Mouse (Mus musculus) forebrain, embryonic 16.5 days (tissue): ENCODE measurements around the gene Srebf1. TPM values are rescaled to one million over a fixed set of nuclear protein-coding genes. Genes with fewer than 3 reads are reported as not detected.
A peak's percentile ranks its signal among the peaks of the same experiment; 100 is the strongest.

ENCODE experiments used
- ATAC-seq: fragments of 200-750 bp; cut with Nextera tagmentation; 2 replicates; pipeline ENCODE4 v1.8.0; 2017; ENCODE audit warnings: mild to moderate bottlenecking, moderate library complexity
- H3K27ac ChIP-seq: fragments of 300-500 bp; sonication (generic); 2 replicates; pipeline ENCODE4 v1.5.1; 2014; ENCODE audit warnings: low read length, control low read depth
- H3K27me3 ChIP-seq: fragments of 300-500 bp; sonication (generic); replicated peaks from 2 replicates; pipeline ENCODE4 v1.6.1; 2014; ENCODE audit warnings: low read length; ENCODE audit not compliant: control insufficient read depth, insufficient read depth
- H3K36me3 ChIP-seq: fragments of 300-500 bp; sonication (generic); 2 replicates; pipeline ENCODE4 v1.6.1; 2014; ENCODE audit not compliant: control insufficient read depth, insufficient read depth
- H3K4me1 ChIP-seq: fragments of 300-500 bp; sonication (generic); replicated peaks from 2 replicates; pipeline ENCODE4 v1.6.1; 2014; ENCODE audit warnings: low read length; ENCODE audit not compliant: control insufficient read depth, insufficient read depth
- H3K4me2 ChIP-seq: fragments of 300-500 bp; sonication (generic); 2 replicates; pipeline ENCODE4 v1.6.1; 2014; ENCODE audit warnings: mild to moderate bottlenecking, low read length, control low read depth
- H3K4me3 ChIP-seq: fragments of 300-500 bp; sonication (generic); replicated peaks from 2 replicates; pipeline ENCODE4 v1.5.1; 2014; ENCODE audit warnings: mild to moderate bottlenecking, low read length, control low read depth
- H3K9ac ChIP-seq: fragments of 300-500 bp; sonication (generic); replicated peaks from 2 replicates; pipeline ENCODE4 v1.6.1; 2014; ENCODE audit warnings: low read depth, low read length, control low read depth
- H3K9me3 ChIP-seq: fragments of 300-500 bp; sonication (generic); 2 replicates; pipeline ENCODE4 v1.6.1; 2016; ENCODE audit warnings: low read length; ENCODE audit not compliant: control insufficient read depth
- WGBS: fragments of 180-500 bp; shearing (Covaris S2); extraction: QIAGEN DNeasy Blood & Tissue Kit; methylation state at CpG from one replicate; pipeline ENCODE4 v1.1.7; 2014; 5-methylcytosine and 5-hydroxymethylcytosine counted together
- polyA plus RNA-seq: library from polyadenylated mRNA; unstranded; fragments of >200 nt; fragmentation: Nextera tagmentation; extraction: Ambion mirVana; gene quantifications from 2 replicates; pipeline ENCODE4 v1.2.1, GENCODE M21; 2015

Gene Srebf1
- polyA plus RNA-seq, 1 experiment from 2014 or later, result 41.1 TPM

DNA sequence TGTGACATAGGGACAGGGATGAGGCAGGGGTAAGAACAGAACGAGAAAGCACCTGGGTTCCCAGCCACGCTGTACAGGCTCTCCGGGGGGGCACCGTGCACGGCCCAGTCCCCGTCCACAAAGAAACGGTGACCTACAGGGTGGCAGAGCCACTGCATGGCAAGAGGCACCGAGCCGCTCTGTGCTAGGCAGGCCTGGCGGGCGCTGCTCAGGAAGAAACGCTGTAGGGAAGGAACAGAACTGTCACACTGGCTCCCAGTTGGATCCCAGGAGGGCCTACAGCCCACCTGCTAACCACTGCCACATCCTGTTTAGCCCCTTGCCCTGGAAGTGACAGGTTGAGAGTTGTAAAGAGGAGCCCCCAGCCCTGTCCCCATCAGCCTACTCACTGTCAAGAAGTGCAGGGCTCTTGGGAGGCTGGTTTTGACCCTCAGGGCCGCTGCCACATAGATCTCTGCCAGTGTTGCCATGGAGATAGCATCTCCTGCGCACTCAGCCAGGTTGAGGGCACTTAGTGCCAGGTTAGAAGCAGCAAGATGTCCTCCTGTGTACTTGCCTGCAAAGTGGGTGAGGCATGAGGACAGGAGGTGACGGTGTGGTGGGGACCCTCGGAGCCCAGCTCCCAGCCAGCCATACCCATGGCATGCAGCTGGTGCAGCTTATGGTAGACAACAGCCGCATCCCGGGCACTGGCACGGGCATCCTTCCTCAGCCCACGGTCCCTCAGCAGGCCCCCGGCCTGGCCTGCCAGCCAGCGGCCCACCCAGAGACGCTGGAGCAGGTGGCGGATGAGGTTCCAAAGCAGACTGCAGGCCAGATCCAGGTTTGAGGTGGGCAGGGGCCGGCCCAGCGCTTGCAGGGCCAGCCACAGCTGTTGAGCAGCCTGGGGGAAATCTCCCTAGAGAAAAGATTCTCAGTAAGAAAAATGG is 19.4 kb downstream of the Srebf1 start:
- H3K4me3 ChIP-seq, result no peak overlapping the region
- peaks cover 27% of the 10 kb centered on the region for H3K36me3 ChIP-seq

DNA sequence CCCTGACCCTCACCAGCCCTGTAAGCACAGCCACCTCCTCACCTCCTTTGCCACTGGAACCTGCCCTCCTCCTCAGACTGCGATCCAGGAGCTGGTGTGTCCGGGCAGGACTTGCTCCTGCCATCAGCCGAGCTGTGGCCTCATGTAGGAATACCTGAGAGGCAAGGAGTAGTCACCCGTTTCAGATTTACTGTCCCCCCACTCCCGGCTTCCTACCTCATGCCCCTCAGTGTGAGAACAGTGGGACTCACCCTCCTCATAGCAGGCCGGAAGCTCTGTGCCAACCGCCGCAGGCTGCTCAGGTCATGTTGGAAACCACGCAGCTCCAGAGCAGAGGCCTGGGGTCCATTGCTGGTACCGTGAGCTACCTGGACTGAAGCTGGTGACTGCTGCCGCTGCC is 22.0 kb downstream of the Srebf1 start:
- 83% methylated on average over 11 of the region's 11 CpGs for WGBS
- peak overlapping the region; percentile 82 for H3K27ac ChIP-seq
- H3K4me3 ChIP-seq, result no peak overlapping the region
- H3K9ac ChIP-seq, result peak overlapping the region; percentile 54; the same call in 1 of the 2 replicates
- ATAC-seq, result no peak
- H3K4me1 ChIP-seq, result peaks cover 16% of the 10 kb centered on the region
- no peaks in the 10 kb centered on the region for H3K9me3 ChIP-seq
- H3K36me3 ChIP-seq, result peaks cover 27% of the 10 kb centered on the region
- H3K4me2 ChIP-seq, result no peak overlapping the region
- no peaks in the 10 kb centered on the region for H3K27me3 ChIP-seq

More for the DNA sequence above, 19.4 kb downstream of the Srebf1 start:
- Histone ChIP-seq H3K27me3 (no peaks in the 10 kb centered on the region), H3K9me3 (no peaks in the 10 kb centered on the region), H3K4me2 (no peak overlapping the region), H3K9ac (0 out of 2 replicates have a peak overlapping the region, but pooled peaks have one; percentile 17), H3K4me1 (peaks cover 34% of the 10 kb centered on the region), H3K27ac (peak overlapping the region; percentile 18)
- WGBS, result 86% methylated on average over 26 of the region's 26 CpGs
- no peak for ATAC-seq

DNA sequence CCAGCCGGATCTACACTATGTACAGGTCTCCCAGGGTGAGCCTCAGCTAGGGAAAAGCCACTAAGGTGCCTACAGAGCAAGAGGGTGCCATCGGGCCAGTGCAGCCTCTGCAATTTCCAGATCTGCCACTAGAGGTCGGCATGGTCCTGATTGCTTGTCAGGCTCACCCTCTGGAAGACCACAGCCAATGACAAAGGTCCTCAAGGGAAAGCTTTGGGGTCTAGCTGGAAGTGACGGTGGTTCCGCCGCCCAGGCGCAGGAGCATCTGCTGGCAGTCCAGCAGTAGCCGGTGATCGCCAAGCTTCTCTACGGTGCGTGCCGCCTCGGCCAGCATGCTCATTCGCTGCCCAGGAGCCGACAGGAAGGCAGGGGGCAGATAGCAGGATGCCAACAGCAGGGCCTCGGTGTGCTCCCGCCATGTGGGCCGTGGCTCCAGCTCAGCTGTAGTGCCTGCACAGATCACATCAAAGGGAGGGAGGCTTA is 22.6 kb downstream of the Srebf1 start:
- Histone ChIP-seq H3K36me3 (peaks cover 33% of the 10 kb centered on the region), H3K4me1 (peaks cover 16% of the 10 kb centered on the region), H3K9me3 (peaks cover 4% of the 10 kb centered on the region), H3K4me3 (no peak overlapping the region), H3K9ac (peak overlapping the region; percentile 54), H3K27ac (peak overlapping the region; percentile 82), H3K27me3 (no peaks in the 10 kb centered on the region), H3K4me2 (peak overlapping the region; percentile 33)
- WGBS, result 4% methylated on average over 18 of the region's 18 CpGs
- ATAC-seq, result peak; percentile 67

DNA sequence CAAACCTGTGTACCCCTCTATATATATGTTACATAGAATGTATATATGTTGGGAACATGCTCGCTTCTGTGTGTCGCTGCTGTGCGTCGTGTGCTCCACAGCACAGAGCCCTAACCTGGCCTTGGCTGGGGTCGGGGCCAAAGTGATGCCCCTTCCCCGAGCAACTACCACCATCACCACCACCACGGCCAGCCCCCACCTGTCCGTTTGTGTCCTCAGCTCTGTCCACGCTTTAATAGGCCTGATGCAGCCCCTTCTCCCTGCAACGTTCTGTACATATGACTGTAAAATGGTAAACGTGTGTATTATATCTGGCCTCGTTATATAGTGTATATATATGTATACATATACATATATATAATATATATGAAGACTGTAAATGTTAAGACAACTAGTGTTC is 23.7 kb downstream of the Srebf1 start:
- Histone ChIP-seq H3K9ac (no peak overlapping the region), H3K9me3 (peaks cover 5% of the 10 kb centered on the region), H3K4me1 (peaks cover 17% of the 10 kb centered on the region), H3K27me3 (no peaks in the 10 kb centered on the region), H3K4me3 (no peak overlapping the region), H3K36me3 (peaks cover 41% of the 10 kb centered on the region), H3K4me2 (no peak overlapping the region), H3K27ac (no peak overlapping the region; the same call in 1 of the 2 replicates)
- WGBS, result 91% methylated on average over 12 of the region's 12 CpGs
- ATAC-seq, result no peak

DNA sequence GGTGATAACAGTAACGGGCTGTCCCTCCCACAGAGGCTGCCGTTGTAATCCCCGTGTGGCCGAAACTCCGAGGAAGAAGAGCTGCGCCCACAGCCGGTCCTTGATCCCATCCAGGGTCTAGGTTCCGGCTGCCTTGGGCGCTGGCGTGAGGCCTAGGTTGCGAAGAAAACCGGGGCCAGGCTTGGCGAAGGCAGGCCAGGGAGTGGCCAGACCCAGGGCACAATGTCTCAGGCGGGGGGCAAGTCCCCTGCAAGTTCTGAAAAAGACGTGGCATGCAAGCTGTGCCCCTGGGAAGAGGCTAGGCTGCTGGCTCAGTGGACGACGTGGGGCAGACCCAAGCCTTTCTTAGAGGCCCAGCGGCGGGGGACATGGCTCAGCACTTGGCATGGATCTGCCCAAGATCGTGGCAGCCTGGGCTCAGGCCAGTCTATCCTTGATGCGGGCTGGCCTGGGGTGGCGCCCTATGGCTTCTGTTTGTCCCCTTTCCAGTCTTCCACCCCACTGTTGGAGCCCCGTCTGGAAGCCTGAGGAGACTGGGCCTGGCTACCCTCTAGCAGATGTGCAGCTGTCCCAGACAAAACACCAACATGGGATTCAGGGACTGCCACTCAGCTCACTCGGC is 24.3 kb downstream of the Srebf1 start:
- no peaks in the 10 kb centered on the region for H3K27me3 ChIP-seq
- H3K4me2 ChIP-seq, result no peak overlapping the region
- peaks cover 35% of the 10 kb centered on the region for H3K36me3 ChIP-seq
- ATAC-seq, result no peak
- no peak overlapping the region for H3K9ac ChIP-seq
- H3K9me3 ChIP-seq, result peaks cover 5% of the 10 kb centered on the region
- H3K4me1 ChIP-seq, result peaks cover 20% of the 10 kb centered on the region
- 64% methylated on average over 24 of the region's 24 CpGs for WGBS
- no peak overlapping the region for H3K4me3 ChIP-seq
- H3K27ac ChIP-seq, result 0 out of 2 replicates have a peak overlapping the region, but pooled peaks have one; percentile 15

DNA sequence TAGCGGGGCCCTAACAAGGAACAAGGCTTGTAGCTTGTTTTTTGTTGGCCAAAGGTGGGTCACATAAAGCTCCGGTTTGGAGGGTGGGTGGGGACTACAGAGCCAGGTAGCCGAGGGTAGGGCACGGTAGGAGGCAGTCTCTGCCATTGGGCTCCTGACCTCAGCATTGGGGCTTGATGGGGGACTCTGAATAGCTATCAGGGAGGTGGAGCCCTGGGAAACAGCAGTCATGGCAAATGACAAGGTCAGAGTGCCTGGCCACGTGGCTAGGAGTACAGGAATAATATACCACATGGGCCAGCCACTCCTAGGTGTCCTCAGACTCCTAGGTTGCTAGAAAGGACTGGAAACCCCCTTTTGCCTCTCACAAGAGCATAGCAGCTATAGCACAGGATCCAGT is 26.0 kb downstream of the Srebf1 start:
- Histone ChIP-seq H3K9ac (no peak overlapping the region), H3K4me3 (no peak overlapping the region)
- 84% methylated on average over 5 of the region's 5 CpGs for WGBS

DNA sequence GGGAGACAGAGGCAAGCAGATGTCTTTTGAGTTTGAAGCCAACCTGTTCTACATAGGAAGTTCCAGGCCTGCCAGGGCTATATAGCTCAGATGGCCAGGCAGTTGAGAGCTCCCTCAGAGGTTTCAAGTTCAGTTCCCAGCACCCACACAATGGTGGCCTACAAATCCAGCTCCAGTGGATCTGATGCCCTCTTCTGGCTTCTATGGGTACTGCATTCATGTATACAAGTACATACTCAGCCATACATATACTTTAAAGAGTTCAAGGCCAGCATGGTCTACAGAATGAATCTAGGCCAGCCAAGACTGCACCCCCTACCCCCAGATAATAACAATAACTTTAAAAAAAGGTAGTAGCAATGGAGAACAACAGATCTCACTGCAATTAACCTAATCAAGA is 27.3 kb downstream of the Srebf1 start:
- H3K27ac ChIP-seq, result no peak overlapping the region
- no peaks in the 10 kb centered on the region for H3K27me3 ChIP-seq
- peaks cover 27% of the 10 kb centered on the region for H3K36me3 ChIP-seq
- no peak overlapping the region for H3K4me3 ChIP-seq
- H3K9me3 ChIP-seq, result peaks cover 5% of the 10 kb centered on the region
- H3K4me1 ChIP-seq, result peaks cover 12% of the 10 kb centered on the region
- no peak overlapping the region for H3K4me2 ChIP-seq
- ATAC-seq, result no peak
- no peak overlapping the region for H3K9ac ChIP-seq

More for the DNA sequence above, 26.0 kb downstream of the Srebf1 start:
- peaks cover 5% of the 10 kb centered on the region for H3K9me3 ChIP-seq
- H3K27me3 ChIP-seq, result no peaks in the 10 kb centered on the region
- ATAC-seq, result no peak
- H3K27ac ChIP-seq, result no peak overlapping the region
- H3K4me1 ChIP-seq, result peaks cover 16% of the 10 kb centered on the region
- peaks cover 27% of the 10 kb centered on the region for H3K36me3 ChIP-seq
- H3K4me2 ChIP-seq, result no peak overlapping the region

DNA sequence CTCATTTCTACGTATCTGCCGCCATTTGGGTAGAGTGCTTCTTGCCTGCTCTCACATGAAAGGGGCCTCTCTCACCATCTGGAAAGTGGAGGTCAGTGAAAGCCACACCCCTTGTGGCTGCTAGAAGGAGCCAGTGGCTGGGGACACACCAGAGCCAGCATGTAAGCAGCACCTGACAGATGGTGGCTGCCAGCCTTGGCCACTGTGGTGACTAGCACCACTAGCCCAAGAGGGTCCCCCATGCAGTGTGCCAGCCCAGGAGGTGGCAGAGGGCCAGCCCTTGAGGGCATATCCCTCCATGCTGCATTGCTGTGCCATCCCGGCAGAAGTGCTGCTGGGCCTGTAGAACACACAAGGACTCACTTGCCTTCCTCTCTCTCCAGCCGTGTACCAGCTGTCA is 28.8 kb downstream of the Srebf1 start:
- Histone ChIP-seq H3K4me3 (no peak overlapping the region), H3K27me3 (no peaks in the 10 kb centered on the region), H3K9ac (no peak overlapping the region), H3K4me1 (0 out of 2 replicates have a peak, but pooled peaks cover 7% of the 10 kb centered on the region), H3K4me2 (no peak overlapping the region), H3K36me3 (peaks cover 31% of the 10 kb centered on the region), H3K27ac (no peak overlapping the region), H3K9me3 (peaks cover 5% of the 10 kb centered on the region)
- ATAC-seq, result peak; percentile 60
- 57% methylated on average over 4 of the region's 4 CpGs for WGBS

DNA sequence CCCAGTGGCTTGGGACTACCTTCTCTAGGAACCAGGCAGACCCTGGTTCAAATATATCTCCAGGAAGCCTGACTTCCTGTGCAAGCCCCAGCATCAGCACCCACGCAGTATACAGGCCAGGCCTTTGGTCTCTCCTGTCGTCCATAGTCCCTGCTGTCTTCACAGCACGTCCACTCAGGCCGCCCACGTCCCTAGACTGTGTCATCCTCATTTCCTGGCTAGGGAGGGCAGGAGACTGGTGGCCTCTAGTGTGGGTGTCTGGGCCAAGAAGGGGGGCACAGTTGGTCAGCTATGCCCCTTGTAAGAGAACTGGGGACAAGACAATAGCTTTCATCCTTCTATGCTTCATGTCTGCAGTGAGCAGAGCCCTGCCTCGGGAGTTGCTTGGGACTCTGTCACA is 29.8 kb downstream of the Srebf1 start:
- Histone ChIP-seq H3K36me3 (peaks cover 33% of the 10 kb centered on the region), H3K27me3 (no peaks in the 10 kb centered on the region), H3K4me1 (0 out of 2 replicates have a peak, but pooled peaks cover 7% of the 10 kb centered on the region), H3K9ac (no peak overlapping the region), H3K9me3 (peaks cover 5% of the 10 kb centered on the region), H3K4me2 (no peak overlapping the region), H3K4me3 (no peak overlapping the region), H3K27ac (no peak overlapping the region)
- 85% methylated on average over 6 of the region's 6 CpGs for WGBS
- no peak for ATAC-seq
